Mouse (Mus musculus): ENCODE results near the gene Olfr305. TPM values are rescaled to one million over a fixed set of nuclear protein-coding genes. Genes with fewer than 3 reads are reported as not detected.

Gene Olfr305
- total and polyA plus RNA-seq, 2 experiments from 2014 or later = not detected

- Histone ChIP-seq H3K27ac (ENCODE audit: low read depth, low read length) (no peak overlapping the region), H3K36me3 (ENCODE audit: insufficient read depth, low read length) (no peaks in the 10 kb centered on the region), H3K4me2 (ENCODE audit: low read depth, low read length, poor library complexity, severe bottlenecking) (no peak overlapping the region), H3K9ac (replicated peaks; ENCODE audit: low read length, poor library complexity, severe bottlenecking) (no peak overlapping the region), H3K4me3 (ENCODE audit: low read depth, low read length) (no peak overlapping the region), H3K4me1 (ENCODE audit: insufficient read depth, low read length) (no peaks in the 10 kb centered on the region), H3K9me3 (ENCODE audit: low read length) (0 out of 2 replicates have a peak, but pooled peaks cover 3% of the 10 kb centered on the region), H3K27me3 (ENCODE audit: insufficient read depth, low read length) (no peaks in the 10 kb centered on the region)
- 61% methylated on average over 3 of the region's 3 CpGs for WGBS
- ATAC-seq (ENCODE audit: low FRiP score) (no peak), DNase-seq (ENCODE audit: low spot score) (no peak)
- no peak for TF ChIP-seq CTCF (IDR thresholded peaks at IDR 0.05)
These were observed 22.5 kb downstream of the Olfr305 start for GRCm38 (mm10) chr7:86344253-86344652.

GRCm38 (mm10) chr7:86342881-86343565, 23.7 kb downstream of the Olfr305 start:
- Histone ChIP-seq H3K4me3 (ENCODE audit: low read depth, low read length) (no peak overlapping the region), H3K9me3 (ENCODE audit: low read length) (no peaks in the 10 kb centered on the region), H3K27ac (ENCODE audit: low read depth, low read length) (no peak overlapping the region), H3K27me3 (ENCODE audit: insufficient read depth, low read length) (no peaks in the 10 kb centered on the region), H3K36me3 (ENCODE audit: insufficient read depth, low read length) (no peaks in the 10 kb centered on the region), H3K4me2 (ENCODE audit: low read depth, low read length, poor library complexity, severe bottlenecking) (no peak overlapping the region), H3K4me1 (ENCODE audit: insufficient read depth, low read length) (no peaks in the 10 kb centered on the region), H3K9ac (replicated peaks; ENCODE audit: low read length, poor library complexity, severe bottlenecking) (no peak overlapping the region)
- WGBS = 81% methylated on average over 14 of the region's 14 CpGs
- ATAC-seq (ENCODE audit: low FRiP score) (no peak), DNase-seq (ENCODE audit: low spot score) (no peak)
- no peak for TF ChIP-seq CTCF (IDR thresholded peaks at IDR 0.05)

GRCm38 (mm10) chr7:86337486-86337885, 29.2 kb downstream of the Olfr305 start, which contains the start of gene Olfr307:
Gene Olfr307, minus strand, starts transcription at chr7:86337586.
- Histone ChIP-seq H3K4me2 (ENCODE audit: low read depth, low read length, poor library complexity, severe bottlenecking) (no peak within 1 kb of the TSS), H3K9me3 (ENCODE audit: low read length) (no peaks in the 10 kb centered on the region), H3K4me3 (ENCODE audit: low read depth, low read length) (no peak within 1 kb of the TSS), H3K36me3 (ENCODE audit: insufficient read depth, low read length) (no peaks in the 10 kb centered on the region), H3K27me3 (ENCODE audit: insufficient read depth, low read length) (no peaks in the 10 kb centered on the region), H3K9ac (replicated peaks; ENCODE audit: low read length, poor library complexity, severe bottlenecking) (no peak within 1 kb of the TSS), H3K4me1 (ENCODE audit: insufficient read depth, low read length) (no peaks in the 10 kb centered on the region), H3K27ac (ENCODE audit: low read depth, low read length) (no peak within 1 kb of the TSS)
- ATAC-seq (ENCODE audit: low FRiP score) = no peak
- TF ChIP-seq CTCF (IDR thresholded peaks at IDR 0.05) = no peak
- WGBS = 82% methylated on average over 1 of the region's 1 CpGs
- no peak for DNase-seq (ENCODE audit: low spot score)

- H3K4me2 ChIP-seq (ENCODE audit: low read depth, low read length, poor library complexity, severe bottlenecking) = no peak within 1 kb of the TSS
- no peaks in the 10 kb centered on the region for H3K27me3 ChIP-seq (ENCODE audit: insufficient read depth, low read length)
- no peak within 1 kb of the TSS for H3K27ac ChIP-seq (ENCODE audit: low read depth, low read length)
- H3K36me3 ChIP-seq (ENCODE audit: insufficient read depth, low read length) = no peaks in the 10 kb centered on the region
- ATAC-seq (ENCODE audit: low FRiP score) (no peak), DNase-seq (ENCODE audit: low spot score) (no peak)
- TF ChIP-seq CTCF (IDR thresholded peaks at IDR 0.05) = no peak
- H3K9me3 ChIP-seq (ENCODE audit: low read length) = no peaks in the 10 kb centered on the region
- no peaks in the 10 kb centered on the region for H3K4me1 ChIP-seq (ENCODE audit: insufficient read depth, low read length)
- no peak within 1 kb of the TSS for H3K4me3 ChIP-seq (ENCODE audit: low read depth, low read length)
- no peak within 1 kb of the TSS for H3K9ac ChIP-seq (replicated peaks; ENCODE audit: low read length, poor library complexity, severe bottlenecking)
These were observed 41.2 kb downstream of the Olfr305 start, which contains the start of gene Olfr308 for GRCm38 (mm10) chr7:86325530-86325929. Gene Olfr308, minus strand, starts transcription at chr7:86325630.

- Histone ChIP-seq H3K27ac (ENCODE audit: low read depth, low read length) (no peak overlapping the region), H3K27me3 (ENCODE audit: insufficient read depth, low read length) (no peaks in the 10 kb centered on the region), H3K36me3 (ENCODE audit: insufficient read depth, low read length) (no peaks in the 10 kb centered on the region), H3K4me2 (ENCODE audit: low read depth, low read length, poor library complexity, severe bottlenecking) (no peak overlapping the region), H3K4me3 (ENCODE audit: low read depth, low read length) (no peak overlapping the region), H3K9me3 (ENCODE audit: low read length) (no peaks in the 10 kb centered on the region), H3K9ac (replicated peaks; ENCODE audit: low read length, poor library complexity, severe bottlenecking) (no peak overlapping the region), H3K4me1 (ENCODE audit: insufficient read depth, low read length) (no peaks in the 10 kb centered on the region)
- ATAC-seq (ENCODE audit: low FRiP score) (no peak), DNase-seq (ENCODE audit: low spot score) (peak; percentile 4)
- 95% methylated on average over 2 of the region's 2 CpGs for WGBS
- TF ChIP-seq CTCF (IDR thresholded peaks at IDR 0.05) = no peak
These were observed 45.4 kb downstream of the Olfr305 start for GRCm38 (mm10) chr7:86321323-86321722.

GRCm38 (mm10) chr7:86313608-86314007, 53.1 kb downstream of the Olfr305 start, which contains the start of gene Olfr309:
Gene Olfr309, minus strand, starts transcription at chr7:86313708.
- ATAC-seq (ENCODE audit: low FRiP score) (no peak), DNase-seq (ENCODE audit: low spot score) (no peak)
- Histone ChIP-seq H3K9ac (replicated peaks; ENCODE audit: low read length, poor library complexity, severe bottlenecking) (no peak within 1 kb of the TSS), H3K9me3 (ENCODE audit: low read length) (no peaks in the 10 kb centered on the region), H3K4me3 (ENCODE audit: low read depth, low read length) (no peak within 1 kb of the TSS), H3K27me3 (ENCODE audit: insufficient read depth, low read length) (no peaks in the 10 kb centered on the region), H3K4me2 (ENCODE audit: low read depth, low read length, poor library complexity, severe bottlenecking) (no peak within 1 kb of the TSS), H3K4me1 (ENCODE audit: insufficient read depth, low read length) (no peaks in the 10 kb centered on the region), H3K36me3 (ENCODE audit: insufficient read depth, low read length) (no peaks in the 10 kb centered on the region), H3K27ac (ENCODE audit: low read depth, low read length) (no peak within 1 kb of the TSS)
- 74% methylated on average over 2 of the region's 2 CpGs for WGBS
- TF ChIP-seq CTCF (IDR thresholded peaks at IDR 0.05) = no peak

Other genes starting within 250 kb of the Olfr305 start
- not detected in 2 replicates for gene Vmn2r75, start 195.2 kb downstream of the Olfr305 start, total RNA-seq (2014; rRNA removed)
- gene Vmn2r75, start 195.2 kb downstream of the Olfr305 start, polyA plus RNA-seq (2015; fragmentation: Nextera tagmentation; extraction: Ambion mirVana) = not detected in 2 replicates
- gene Vmn2r76, start 120.6 kb downstream of the Olfr305 start, total RNA-seq (2014; rRNA removed) = not detected in 2 replicates
- gene Vmn2r76, start 120.6 kb downstream of the Olfr305 start, polyA plus RNA-seq (2015; fragmentation: Nextera tagmentation; extraction: Ambion mirVana) = not detected in 2 replicates
- gene Olfr310, start 89.8 kb downstream of the Olfr305 start, total RNA-seq (2014; rRNA removed) = not detected in 2 replicates
- not detected in 2 replicates for gene Olfr310, start 89.8 kb downstream of the Olfr305 start, polyA plus RNA-seq (2015; fragmentation: Nextera tagmentation; extraction: Ambion mirVana)
- not detected in 2 replicates for gene Olfr309, start 53.2 kb downstream of the Olfr305 start, total RNA-seq (2014; rRNA removed)
- not detected in 2 replicates for gene Olfr309, start 53.2 kb downstream of the Olfr305 start, polyA plus RNA-seq (2015; fragmentation: Nextera tagmentation; extraction: Ambion mirVana)
- not detected in 2 replicates for gene Olfr308, start 41.3 kb downstream of the Olfr305 start, total RNA-seq (2014; rRNA removed)
- gene Olfr308, start 41.3 kb downstream of the Olfr305 start, polyA plus RNA-seq (2015; fragmentation: Nextera tagmentation; extraction: Ambion mirVana) = not detected in 2 replicates
- gene Olfr307, start 29.3 kb downstream of the Olfr305 start, total RNA-seq (2014; rRNA removed) = not detected in 2 replicates
- not detected in 2 replicates for gene Olfr307, start 29.3 kb downstream of the Olfr305 start, polyA plus RNA-seq (2015; fragmentation: Nextera tagmentation; extraction: Ambion mirVana)
- gene Olfr304, start 19.7 kb upstream of the Olfr305 start, total RNA-seq (2014; rRNA removed) = not detected in 2 replicates
- gene Olfr304, start 19.7 kb upstream of the Olfr305 start, polyA plus RNA-seq (2015; fragmentation: Nextera tagmentation; extraction: Ambion mirVana) = not detected in 2 replicates
- not detected in 2 replicates for gene Olfr303, start 30.9 kb upstream of the Olfr305 start, total RNA-seq (2014; rRNA removed)
- not detected in 2 replicates for gene Olfr303, start 30.9 kb upstream of the Olfr305 start, polyA plus RNA-seq (2015; fragmentation: Nextera tagmentation; extraction: Ambion mirVana)
- not detected in 2 replicates for gene Olfr301, start 36.9 kb upstream of the Olfr305 start, total RNA-seq (2014; rRNA removed)
- gene Olfr301, start 36.9 kb upstream of the Olfr305 start, polyA plus RNA-seq (2015; fragmentation: Nextera tagmentation; extraction: Ambion mirVana) = not detected in 2 replicates
- not detected in 2 replicates for gene Olfr299, start 93.0 kb upstream of the Olfr305 start, total RNA-seq (2014; rRNA removed)
- gene Olfr299, start 93.0 kb upstream of the Olfr305 start, polyA plus RNA-seq (2015; fragmentation: Nextera tagmentation; extraction: Ambion mirVana) = not detected in 2 replicates
- gene Olfr298, start 125.6 kb upstream of the Olfr305 start, total RNA-seq (2014; rRNA removed) = not detected in 2 replicates
- gene Olfr298, start 125.6 kb upstream of the Olfr305 start, polyA plus RNA-seq (2015; fragmentation: Nextera tagmentation; extraction: Ambion mirVana) = not detected in 2 replicates
- gene Olfr297, start 153.0 kb upstream of the Olfr305 start, total RNA-seq (2014; rRNA removed) = not detected in 2 replicates
- gene Olfr297, start 153.0 kb upstream of the Olfr305 start, polyA plus RNA-seq (2015; fragmentation: Nextera tagmentation; extraction: Ambion mirVana) = not detected in 2 replicates
- not detected in 2 replicates for gene Olfr295, start 216.9 kb upstream of the Olfr305 start, total RNA-seq (2014; rRNA removed)
- not detected in 2 replicates for gene Olfr295, start 216.9 kb upstream of the Olfr305 start, polyA plus RNA-seq (2015; fragmentation: Nextera tagmentation; extraction: Ambion mirVana)
- gene Olfr294, start 249.7 kb upstream of the Olfr305 start, total RNA-seq (2014; rRNA removed) = not detected in 2 replicates
- gene Olfr294, start 249.7 kb upstream of the Olfr305 start, polyA plus RNA-seq (2015; fragmentation: Nextera tagmentation; extraction: Ambion mirVana) = not detected in 2 replicates

Measured in midbrain, postnatal 0 days (tissue).